Mouse (Mus musculus) embryonic facial prominence, embryonic 10.5 days (tissue): Measurements from ENCODE around the gene Acacb. TPM values are rescaled to one million over a fixed set of nuclear protein-coding genes. Genes with fewer than 3 reads are reported as not detected.
A peak's percentile ranks its signal among the peaks of the same experiment; 100 is the strongest.

Source experiments
- DNase-seq: peaks from one replicate; pipeline ENCODE4 v3.0.0-alpha.2; 2017; ENCODE audit warnings: low spot score
- H3K27ac ChIP-seq: fragments of 300-500 bp; sonication (generic); replicated peaks from 2 replicates; pipeline ENCODE4 v1.5.1; 2016; ENCODE audit warnings: mild to moderate bottlenecking
- H3K27me3 ChIP-seq: fragments of 300-500 bp; sonication (generic); replicated peaks from 2 replicates; pipeline ENCODE4 v1.6.1; 2016; ENCODE audit warnings: low read depth, mild to moderate bottlenecking; ENCODE audit not compliant: poor library complexity, severe bottlenecking
- H3K36me3 ChIP-seq: fragments of 300-500 bp; sonication (generic); replicated peaks from 2 replicates; pipeline ENCODE4 v1.6.1; 2016; ENCODE audit warnings: mild to moderate bottlenecking, moderate library complexity
- H3K4me1 ChIP-seq: fragments of 300-500 bp; sonication (generic); 2 replicates; pipeline ENCODE4 v1.6.1; 2016
- H3K4me3 ChIP-seq: fragments of 300-500 bp; sonication (generic); 2 replicates; pipeline ENCODE4 v1.5.1; 2016; ENCODE audit warnings: mild to moderate bottlenecking, moderate library complexity
- H3K9me3 ChIP-seq: fragments of 300-500 bp; sonication (generic); 2 replicates; pipeline ENCODE4 v1.6.1; 2016; ENCODE audit warnings: mild to moderate bottlenecking
- WGBS: fragments of 180-500 bp; shearing (Covaris S2); methylation state at CpG from one replicate; pipeline ENCODE4 v1.1.7; 2016; 5-methylcytosine and 5-hydroxymethylcytosine counted together
- polyA plus RNA-seq: library from polyadenylated mRNA; unstranded; fragments of >200 nt; fragmentation: Nextera tagmentation; extraction: Ambion mirVana; gene quantifications from 2 replicates; pipeline ENCODE4 v1.2.1, GENCODE M21; 2016

Gene Acacb
- polyA plus RNA-seq, 1 experiment from 2014 or later: 4.4 TPM

DNA sequence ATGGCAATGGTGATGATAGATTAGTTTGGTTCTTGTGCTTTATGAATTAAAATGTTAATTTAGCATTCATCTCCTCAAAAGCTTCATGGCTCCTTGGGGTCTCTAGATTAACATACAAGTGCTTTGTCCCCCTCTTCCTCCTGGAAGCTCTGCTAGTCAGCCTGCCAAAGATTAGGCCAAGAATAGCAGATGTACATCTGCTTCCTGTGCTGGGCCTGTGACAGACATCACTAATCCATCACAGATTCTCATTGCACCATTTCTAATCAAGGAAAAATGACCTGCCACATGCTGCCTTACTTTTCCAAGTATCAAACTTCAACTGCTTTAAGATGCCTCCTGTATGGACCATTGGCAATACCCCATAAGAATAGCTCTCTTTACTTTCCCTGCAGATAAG lies 115.2 kb downstream of the Acacb start:
- peaks cover 24% of the 10 kb centered on the region for H3K4me1 ChIP-seq
- H3K27ac ChIP-seq: no peak overlapping the region
- no peaks in the 10 kb centered on the region for H3K9me3 ChIP-seq
- H3K27me3 ChIP-seq: peaks cover 13% of the 10 kb centered on the region
- no peaks in the 10 kb centered on the region for H3K36me3 ChIP-seq
- DNase-seq: no peak
- H3K4me3 ChIP-seq: no peak overlapping the region

DNA sequence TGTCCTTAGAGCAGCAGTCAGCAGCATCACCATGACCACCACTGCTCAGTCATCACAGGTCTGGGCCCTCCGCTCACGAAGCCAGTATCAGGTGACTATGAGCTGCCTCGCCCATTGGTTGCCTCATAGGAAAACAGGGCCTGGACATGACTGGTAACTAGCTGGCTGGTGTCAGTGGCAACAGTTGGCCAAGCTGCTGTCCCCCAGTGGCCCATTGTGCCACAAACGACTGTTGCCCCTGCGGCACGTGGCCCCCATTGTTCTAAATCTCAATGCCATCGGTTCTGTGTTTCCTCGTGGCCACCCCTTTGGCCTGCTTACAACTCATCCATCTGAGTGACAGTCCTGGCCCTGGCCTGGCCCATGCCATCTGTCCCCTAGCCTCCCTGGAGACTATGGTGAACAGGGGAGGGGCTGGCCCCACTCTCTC lies 117.7 kb downstream of the Acacb start:
- Histone ChIP-seq H3K4me1 (peaks cover 31% of the 10 kb centered on the region), H3K36me3 (no peaks in the 10 kb centered on the region), H3K4me3 (no peak overlapping the region), H3K9me3 (no peaks in the 10 kb centered on the region), H3K27ac (peak overlapping the region; percentile 48; the same call in 1 of the 2 replicates), H3K27me3 (peaks cover 34% of the 10 kb centered on the region)
- DNase-seq: no peak
- WGBS: 81% methylated on average over 8 of the region's 8 CpGs

DNA sequence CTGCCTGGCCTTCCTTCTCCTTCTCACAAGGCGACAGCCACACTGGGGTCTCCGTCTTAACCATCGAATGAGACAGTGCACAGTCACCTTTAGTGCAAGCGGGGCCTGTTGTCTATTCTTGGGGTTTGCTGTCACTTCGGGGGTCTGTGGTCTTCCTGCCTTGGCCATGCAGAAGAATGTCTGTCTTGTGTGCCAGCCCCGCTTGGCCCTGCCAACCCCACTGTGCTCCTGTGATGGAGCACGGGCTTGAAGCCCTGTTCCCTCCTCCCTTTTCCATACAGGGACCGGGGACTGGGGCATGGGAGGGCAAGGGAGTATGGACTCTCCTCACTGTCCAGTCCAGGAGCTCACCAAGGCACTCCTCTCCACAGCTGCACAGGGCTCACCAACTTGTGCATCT lies 118.5 kb downstream of the Acacb start:
- Histone ChIP-seq H3K36me3 (no peaks in the 10 kb centered on the region), H3K9me3 (no peaks in the 10 kb centered on the region), H3K4me3 (no peak overlapping the region), H3K27ac (no peak overlapping the region), H3K4me1 (peaks cover 35% of the 10 kb centered on the region), H3K27me3 (peaks cover 42% of the 10 kb centered on the region)
- no peak for DNase-seq
- 88% methylated on average over 8 of the region's 8 CpGs for WGBS

DNA sequence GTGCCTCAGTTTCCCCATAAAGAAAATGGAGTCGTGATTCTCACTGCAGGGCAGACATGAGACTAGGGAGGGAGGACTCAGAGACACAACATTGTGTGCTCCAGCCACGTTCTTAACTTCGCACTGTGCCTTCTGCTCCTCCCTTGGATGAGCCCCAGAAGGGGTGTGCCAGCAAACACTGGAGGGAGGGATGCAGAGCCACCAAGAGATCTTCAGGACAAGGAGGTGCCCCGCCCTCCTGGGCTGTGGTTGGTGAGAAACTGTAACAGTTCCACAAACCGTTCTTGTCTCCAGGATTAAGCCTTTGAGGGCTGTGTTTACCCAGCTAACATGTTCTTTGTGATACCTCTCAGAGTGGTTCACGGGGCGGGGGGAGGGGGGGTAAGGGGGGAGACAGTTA lies 122.3 kb downstream of the Acacb start:
- Histone ChIP-seq H3K4me1 (peaks cover 62% of the 10 kb centered on the region), H3K36me3 (no peaks in the 10 kb centered on the region), H3K9me3 (no peaks in the 10 kb centered on the region), H3K27ac (no peak overlapping the region), H3K4me3 (no peak overlapping the region), H3K27me3 (peaks cover 80% of the 10 kb centered on the region)
- 53% methylated on average over 7 of the region's 7 CpGs for WGBS
- no peak for DNase-seq

DNA sequence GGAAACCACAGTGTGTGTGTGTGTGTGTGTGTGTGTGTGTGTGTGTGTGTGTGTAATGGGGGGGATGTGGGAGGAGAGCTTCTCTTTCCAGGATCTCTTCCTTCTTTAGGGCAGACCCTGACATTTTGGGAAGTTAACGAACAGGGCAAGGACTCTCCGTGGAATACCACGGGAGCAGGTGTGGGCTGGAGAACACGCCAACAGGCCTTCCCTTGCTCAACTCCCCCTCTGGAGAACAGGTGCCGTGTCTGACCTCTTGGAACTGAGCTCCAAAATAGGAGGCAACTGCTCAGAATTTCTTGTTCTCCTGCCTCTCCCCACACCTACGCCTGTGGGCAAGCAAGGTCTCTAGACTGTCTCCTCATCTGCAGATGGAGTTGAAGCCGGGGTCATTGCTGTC lies 123.2 kb downstream of the Acacb start:
- Histone ChIP-seq H3K4me3 (no peak overlapping the region), H3K36me3 (no peaks in the 10 kb centered on the region), H3K27me3 (peaks cover 82% of the 10 kb centered on the region), H3K27ac (no peak overlapping the region), H3K9me3 (no peaks in the 10 kb centered on the region), H3K4me1 (peaks cover 62% of the 10 kb centered on the region)
- DNase-seq: no peak
- 70% methylated on average over 7 of the region's 7 CpGs for WGBS

DNA sequence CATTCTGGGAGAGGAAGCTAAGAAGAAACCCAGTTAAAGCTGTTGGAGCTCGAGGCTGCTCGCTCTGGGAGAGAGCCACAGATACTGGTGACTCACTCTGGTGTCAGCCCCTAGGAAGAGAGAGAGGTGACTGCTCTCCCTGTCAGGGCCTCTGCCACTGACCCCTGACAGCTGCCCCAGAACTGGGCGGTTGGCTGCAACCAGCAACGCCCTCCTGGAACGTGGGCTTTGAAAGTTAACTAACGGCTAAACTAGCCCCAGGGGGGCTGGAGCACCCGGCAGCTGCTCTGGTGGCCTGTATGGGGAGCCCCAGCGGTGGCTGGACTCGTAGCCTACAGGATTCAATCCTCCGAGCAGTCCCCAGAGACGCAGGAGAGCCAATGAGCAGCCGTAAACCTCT lies 123.6 kb downstream of the Acacb start:
- peaks cover 85% of the 10 kb centered on the region for H3K27me3 ChIP-seq
- 21% methylated on average over 12 of the region's 12 CpGs for WGBS
- peaks cover 62% of the 10 kb centered on the region for H3K4me1 ChIP-seq
- DNase-seq: no peak
- no peaks in the 10 kb centered on the region for H3K36me3 ChIP-seq
- no peak overlapping the region for H3K4me3 ChIP-seq
- no peak overlapping the region for H3K27ac ChIP-seq
- no peaks in the 10 kb centered on the region for H3K9me3 ChIP-seq

DNA sequence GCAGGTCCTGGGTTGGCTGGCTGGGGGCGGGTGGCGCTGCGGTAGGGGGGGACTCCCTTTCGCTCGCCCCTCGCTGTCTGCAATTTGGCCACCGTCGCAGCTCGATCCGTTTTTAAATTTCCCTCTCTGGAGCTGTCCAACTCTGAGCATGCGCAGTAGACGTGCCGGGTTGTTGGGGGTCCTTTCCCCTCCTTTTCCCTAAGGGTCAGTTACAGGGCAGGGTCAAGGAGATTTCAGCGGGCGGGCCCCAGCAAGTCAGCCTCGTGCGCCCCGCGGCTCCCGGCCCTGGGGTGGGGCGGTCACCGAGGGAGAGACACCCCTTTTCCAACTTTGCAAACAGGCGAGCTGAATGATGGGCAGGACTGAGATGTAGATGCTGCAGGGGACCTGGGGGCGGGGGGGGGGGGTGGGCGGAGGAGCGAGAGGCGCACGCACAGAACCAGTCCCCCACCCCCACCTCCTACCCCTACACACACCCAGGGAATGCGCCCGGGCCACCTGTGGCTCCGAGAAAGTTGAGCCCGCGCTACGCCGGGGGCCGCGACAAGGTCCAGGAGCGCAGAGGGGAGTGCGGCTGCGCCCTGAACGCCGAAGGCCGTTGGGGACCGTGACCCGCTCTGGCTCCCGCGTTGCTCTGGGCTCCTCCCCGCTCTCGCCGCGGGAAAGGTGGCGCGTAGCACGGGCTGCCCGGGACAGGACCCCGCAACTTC lies 127.5 kb downstream of the Acacb start, which contains the start of gene Foxn4:
Gene Foxn4, minus strand, starts transcription at position 115 of the 710 bp plus-strand sequence.
- Histone ChIP-seq H3K9me3 (no peaks in the 10 kb centered on the region), H3K36me3 (no peaks in the 10 kb centered on the region), H3K27ac (peak within 1 kb of the TSS; percentile 51), H3K4me1 (peaks cover 66% of the 10 kb centered on the region), H3K27me3 (peaks cover 100% of the 10 kb centered on the region), H3K4me3 (peak within 1 kb of the TSS; percentile 62)
- WGBS: under 1% methylated on average over 56 of the region's 56 CpGs
- peak; percentile 67 for DNase-seq

DNA sequence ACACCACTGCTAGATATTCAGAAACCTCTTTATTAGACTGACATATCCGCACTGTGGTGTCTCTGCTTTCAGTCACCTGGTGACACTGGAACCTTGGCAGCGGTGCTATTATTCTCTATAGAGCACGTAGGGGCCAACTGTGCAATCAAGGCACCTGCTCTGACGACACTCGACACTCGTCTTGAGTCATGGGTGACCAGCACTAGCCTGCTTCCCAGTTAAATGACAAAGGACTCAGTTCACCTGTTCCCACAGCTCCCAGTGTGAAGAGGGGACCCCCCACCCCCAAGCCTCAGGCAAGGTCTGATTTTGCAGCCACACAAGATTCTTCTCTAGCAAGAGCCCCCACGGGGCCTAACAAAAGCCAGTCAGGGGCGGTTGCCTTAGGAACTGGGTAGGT lies 129.0 kb downstream of the Acacb start:
- WGBS: 12% methylated on average over 8 of the region's 8 CpGs
- Histone ChIP-seq H3K27ac (no peak overlapping the region), H3K9me3 (no peaks in the 10 kb centered on the region), H3K4me1 (peaks cover 57% of the 10 kb centered on the region), H3K36me3 (no peaks in the 10 kb centered on the region), H3K4me3 (no peak overlapping the region), H3K27me3 (peaks cover 97% of the 10 kb centered on the region)
- DNase-seq: no peak

DNA sequence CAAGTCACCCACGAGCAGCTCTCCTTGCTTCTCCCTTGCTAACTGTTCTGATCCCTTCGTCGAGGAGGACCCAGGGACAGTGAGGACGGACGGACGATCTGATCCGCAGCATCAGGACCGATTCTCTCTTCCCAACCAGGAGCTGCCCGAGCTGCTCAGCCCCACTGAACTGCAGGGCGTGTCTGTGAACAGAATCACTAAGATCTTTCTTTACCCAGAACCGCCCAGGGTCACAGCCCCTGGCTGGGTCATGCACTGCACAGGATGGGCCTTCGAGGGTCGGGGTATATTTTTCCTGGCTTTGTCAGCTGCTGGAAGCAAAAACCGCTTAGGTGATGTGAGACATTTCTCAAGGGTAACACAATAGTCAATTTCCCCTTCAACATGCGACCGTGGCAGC lies 129.7 kb downstream of the Acacb start:
- Histone ChIP-seq H3K9me3 (no peaks in the 10 kb centered on the region), H3K36me3 (no peaks in the 10 kb centered on the region), H3K4me3 (no peak overlapping the region), H3K4me1 (peaks cover 51% of the 10 kb centered on the region), H3K27ac (no peak overlapping the region), H3K27me3 (peaks cover 94% of the 10 kb centered on the region)
- no peak for DNase-seq
- WGBS: 21% methylated on average over 16 of the region's 16 CpGs

DNA sequence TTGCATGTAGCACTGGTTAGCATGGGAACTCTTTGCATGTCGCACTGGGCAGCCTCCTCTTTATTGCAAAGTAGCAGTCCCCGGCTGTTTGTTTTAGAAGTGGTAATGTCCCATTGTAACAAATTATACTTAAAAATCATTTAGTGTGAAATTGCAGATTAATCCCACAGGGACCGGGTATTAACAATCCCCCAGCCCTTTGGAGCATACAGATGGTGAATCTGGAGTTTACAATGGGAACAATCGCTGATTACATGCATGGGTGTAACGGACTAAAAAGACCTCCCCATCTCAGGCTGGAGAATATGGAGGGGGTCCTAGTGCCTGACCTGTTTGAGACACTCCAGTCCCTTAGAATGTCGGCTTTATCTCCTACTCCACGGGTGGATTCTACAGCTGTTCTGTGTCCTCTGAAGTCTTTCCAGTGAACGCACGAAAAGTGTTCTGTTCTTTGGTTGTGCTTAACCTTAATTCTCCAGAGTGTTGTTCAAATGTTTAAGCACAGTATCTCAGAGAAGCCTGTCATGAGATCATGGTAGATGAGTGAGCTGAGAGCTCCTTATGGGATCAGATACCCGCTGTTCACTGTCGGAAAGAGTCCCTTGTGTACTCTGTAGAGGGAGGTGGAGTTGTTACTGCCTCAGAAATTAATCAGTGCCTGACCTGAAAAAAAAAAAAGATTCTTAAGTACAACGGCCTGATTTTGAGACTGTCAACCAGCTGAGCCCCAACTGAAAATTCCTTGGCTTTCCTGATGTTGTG lies 133.2 kb downstream of the Acacb start:
- no peak overlapping the region for H3K27ac ChIP-seq
- H3K4me1 ChIP-seq: peaks cover 36% of the 10 kb centered on the region
- H3K4me3 ChIP-seq: no peak overlapping the region
- no peak for DNase-seq
- H3K36me3 ChIP-seq: no peaks in the 10 kb centered on the region
- H3K9me3 ChIP-seq: no peaks in the 10 kb centered on the region
- WGBS: 63% methylated on average over 12 of the region's 12 CpGs
- peaks cover 73% of the 10 kb centered on the region for H3K27me3 ChIP-seq

DNA sequence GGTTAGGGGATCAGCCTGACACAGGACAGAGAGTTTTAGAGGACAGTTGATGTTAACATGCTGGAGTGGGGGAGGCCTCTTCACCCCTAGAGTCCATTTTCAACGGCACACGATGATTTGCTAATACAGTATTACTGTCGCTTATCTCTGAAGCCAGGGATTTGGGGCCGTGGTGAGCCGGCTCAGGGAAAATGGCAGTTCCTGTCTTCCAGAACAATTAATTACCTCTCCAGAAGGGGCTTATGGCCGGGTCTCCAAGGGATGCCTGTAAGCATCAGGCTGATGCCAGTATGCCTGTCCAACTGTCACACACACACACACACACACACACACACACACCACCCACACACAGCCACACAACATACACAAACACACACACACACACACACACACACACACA lies 136.0 kb downstream of the Acacb start:
- H3K27me3 ChIP-seq: peaks cover 47% of the 10 kb centered on the region
- no peak overlapping the region for H3K4me3 ChIP-seq
- 74% methylated on average over 6 of the region's 6 CpGs for WGBS

DNA sequence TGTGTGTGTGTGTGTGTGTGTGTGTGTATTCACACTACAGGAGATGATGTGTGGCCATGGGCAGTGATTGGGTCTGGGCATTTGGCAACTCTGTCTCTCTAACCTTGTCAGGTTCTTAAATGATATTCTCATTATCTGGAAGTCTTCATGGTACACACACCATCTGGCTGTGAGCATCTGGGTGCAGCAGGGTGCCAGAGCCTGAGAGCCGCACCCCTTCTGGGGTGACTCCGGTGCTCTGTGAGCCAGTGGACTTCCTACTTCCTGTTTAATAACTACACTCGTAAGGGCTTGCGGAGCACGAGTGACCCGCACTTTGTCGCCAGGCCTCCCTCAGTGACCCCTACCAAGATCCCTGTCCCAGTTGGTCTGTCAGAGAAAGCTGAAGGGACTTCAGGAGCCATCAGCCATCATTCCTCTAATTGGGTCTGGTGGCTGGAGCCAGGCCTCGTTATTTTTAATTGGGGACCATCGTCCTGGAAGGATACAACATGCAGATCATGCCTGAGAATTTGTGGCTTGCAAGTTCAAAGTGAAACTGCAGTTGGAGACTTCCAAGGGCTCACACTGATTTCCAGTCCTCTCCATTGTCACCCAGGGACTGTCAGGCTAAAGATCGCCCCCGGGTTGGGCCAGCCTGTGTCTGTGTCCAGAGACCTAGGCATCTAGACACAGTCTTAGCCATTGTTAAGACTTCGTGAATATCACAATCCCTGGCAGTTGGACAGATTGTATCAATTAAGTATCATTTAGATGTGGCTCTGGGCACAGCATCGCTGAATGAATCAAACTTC lies 138.5 kb downstream of the Acacb start:
- no peak overlapping the region for H3K4me3 ChIP-seq
- H3K4me1 ChIP-seq: peaks cover 40% of the 10 kb centered on the region
- WGBS: 46% methylated on average over 13 of the region's 13 CpGs
- DNase-seq: peak; percentile 41
- H3K27ac ChIP-seq: peak overlapping the region; percentile 25; the same call in 1 of the 2 replicates
- peaks cover 44% of the 10 kb centered on the region for H3K27me3 ChIP-seq
- no peaks in the 10 kb centered on the region for H3K9me3 ChIP-seq
- no peaks in the 10 kb centered on the region for H3K36me3 ChIP-seq

More for the DNA sequence above, 136.0 kb downstream of the Acacb start:
- no peak overlapping the region for H3K27ac ChIP-seq
- peaks cover 29% of the 10 kb centered on the region for H3K4me1 ChIP-seq
- DNase-seq: no peak
- no peaks in the 10 kb centered on the region for H3K36me3 ChIP-seq
- no peaks in the 10 kb centered on the region for H3K9me3 ChIP-seq
